Mouse (Mus musculus) neural tube, embryonic 11.5 days (tissue): ENCODE data around the gene Hectd1. TPM values are rescaled to one million over a fixed set of nuclear protein-coding genes. Genes with fewer than 3 reads are reported as not detected.

Source experiments
- ATAC-seq: fragments of 200-750 bp; cut with Nextera tagmentation; 2 replicates; pipeline ENCODE4 v1.8.0; 2017; ENCODE audit warnings: moderate number of reproducible peaks, mild to moderate bottlenecking, moderate TSS enrichment, moderate library complexity; ENCODE audit not compliant: insufficient read depth, low FRiP score, low TSS enrichment
- DNase-seq: peaks from one replicate; pipeline ENCODE4 v3.0.0-alpha.2; 2015; ENCODE audit warnings: low spot score
- H3K27ac ChIP-seq: fragments of 300-500 bp; sonication (generic); 2 replicates; pipeline ENCODE4 v1.5.1; 2014; ENCODE audit warnings: low read depth, mild to moderate bottlenecking, low read length
- H3K27me3 ChIP-seq: fragments of 300-500 bp; sonication (generic); 2 replicates; pipeline ENCODE4 v1.6.1; 2014; ENCODE audit warnings: mild to moderate bottlenecking, low read length, mixed read lengths; ENCODE audit not compliant: control insufficient read depth, insufficient read depth
- H3K36me3 ChIP-seq: fragments of 300-500 bp; sonication (generic); 2 replicates; pipeline ENCODE4 v1.6.1; 2014; ENCODE audit warnings: mild to moderate bottlenecking, low read length, moderate library complexity, mixed read lengths; ENCODE audit not compliant: control insufficient read depth, insufficient read depth
- H3K4me1 ChIP-seq: fragments of 300-500 bp; sonication (generic); 2 replicates; pipeline ENCODE4 v1.6.1; 2014; ENCODE audit warnings: low read length, mixed read lengths; ENCODE audit not compliant: control insufficient read depth, insufficient read depth
- H3K4me2 ChIP-seq: fragments of 300-500 bp; sonication (generic); 2 replicates; pipeline ENCODE4 v1.6.1; 2014; ENCODE audit warnings: low read depth, mild to moderate bottlenecking, moderate library complexity
- H3K4me3 ChIP-seq: fragments of 300-500 bp; sonication (generic); 2 replicates; pipeline ENCODE4 v1.5.1; 2014; ENCODE audit warnings: low read depth, low read length
- H3K9ac ChIP-seq: fragments of 300-500 bp; sonication (generic); 2 replicates; pipeline ENCODE4 v1.6.1; 2014; ENCODE audit warnings: mild to moderate bottlenecking, low read length
- H3K9me3 ChIP-seq: fragments of 300-500 bp; sonication (generic); 2 replicates; pipeline ENCODE4 v1.6.1; 2016; ENCODE audit warnings: low read length; ENCODE audit not compliant: control insufficient read depth
- WGBS: fragments of 180-500 bp; shearing (Covaris S2); extraction: QIAGEN DNeasy Blood & Tissue Kit; methylation state at CpG from one replicate; pipeline ENCODE4 v1.1.7; 2014; 5-methylcytosine and 5-hydroxymethylcytosine counted together
- polyA plus RNA-seq: library from polyadenylated mRNA; unstranded; fragments of >200 nt; fragmentation: Nextera tagmentation; extraction: Ambion mirVana; gene quantifications from 2 replicates; pipeline ENCODE4 v1.2.1, GENCODE M21; 2014

Gene Hectd1
- polyA plus RNA-seq, 1 experiment from 2014 or later = 36.4 TPM

- Histone ChIP-seq H3K4me1 (peaks cover 11% of the 10 kb centered on the region), H3K9ac (no peak overlapping the region), H3K4me3 (no peak overlapping the region), H3K27me3 (no peaks in the 10 kb centered on the region), H3K27ac (no peak overlapping the region), H3K36me3 (no peaks in the 10 kb centered on the region), H3K4me2 (no peak overlapping the region), H3K9me3 (no peaks in the 10 kb centered on the region)
- DNase-seq (no peak), ATAC-seq (no peak)
- WGBS = 92% methylated on average over 14 of the region's 14 CpGs
Observed at GRCm38 (mm10) chr12:51863116-51864002, 34.0 kb upstream of the Hectd1 start.

- Histone ChIP-seq H3K9me3 (no peaks in the 10 kb centered on the region), H3K4me2 (no peak overlapping the region), H3K4me3 (no peak overlapping the region), H3K27me3 (no peaks in the 10 kb centered on the region), H3K4me1 (no peaks in the 10 kb centered on the region), H3K27ac (no peak overlapping the region), H3K36me3 (no peaks in the 10 kb centered on the region), H3K9ac (no peak overlapping the region)
- DNase-seq (no peak), ATAC-seq (no peak)
- 63% methylated on average over 13 of the region's 13 CpGs for WGBS
Observed at GRCm38 (mm10) chr12:51858134-51859028, 29.0 kb upstream of the Hectd1 start.

- H3K4me1 ChIP-seq = no peaks in the 10 kb centered on the region
- 91% methylated on average over 8 of the region's 8 CpGs for WGBS
- no peak overlapping the region for H3K4me2 ChIP-seq
- ATAC-seq (no peak), DNase-seq (no peak)
- no peak overlapping the region for H3K4me3 ChIP-seq
- H3K27ac ChIP-seq = no peak overlapping the region
- no peaks in the 10 kb centered on the region for H3K9me3 ChIP-seq
- H3K9ac ChIP-seq = no peak overlapping the region
- H3K27me3 ChIP-seq = no peaks in the 10 kb centered on the region
- H3K36me3 ChIP-seq = no peaks in the 10 kb centered on the region
Observed at GRCm38 (mm10) chr12:51856768-51857295, 27.5 kb upstream of the Hectd1 start.

GRCm38 (mm10) chr12:51855872-51856271 is 26.5 kb upstream of the Hectd1 start:
- H3K4me3 ChIP-seq = no peak overlapping the region
- no peak overlapping the region for H3K4me2 ChIP-seq
- no peaks in the 10 kb centered on the region for H3K9me3 ChIP-seq
- H3K9ac ChIP-seq = no peak overlapping the region
- H3K27me3 ChIP-seq = no peaks in the 10 kb centered on the region
- WGBS = 94% methylated on average over 2 of the region's 2 CpGs
- DNase-seq = no peak
- H3K27ac ChIP-seq = no peak overlapping the region
- H3K36me3 ChIP-seq = no peaks in the 10 kb centered on the region
- no peaks in the 10 kb centered on the region for H3K4me1 ChIP-seq
- ATAC-seq = no peak

GRCm38 (mm10) chr12:51855453-51855852 is 26.1 kb upstream of the Hectd1 start:
- WGBS = 86% methylated on average over 6 of the region's 7 CpGs
- Histone ChIP-seq H3K36me3 (no peaks in the 10 kb centered on the region), H3K27me3 (no peaks in the 10 kb centered on the region), H3K9me3 (no peaks in the 10 kb centered on the region), H3K4me2 (no peak overlapping the region), H3K4me3 (no peak overlapping the region), H3K4me1 (no peaks in the 10 kb centered on the region), H3K27ac (no peak overlapping the region), H3K9ac (no peak overlapping the region)
- DNase-seq (no peak), ATAC-seq (no peak)

GRCm38 (mm10) chr12:51851617-51852016 is 22.3 kb upstream of the Hectd1 start:
- no peak for DNase-seq
- H3K27ac ChIP-seq = no peak overlapping the region
- no peak overlapping the region for H3K9ac ChIP-seq
- H3K36me3 ChIP-seq = no peaks in the 10 kb centered on the region
- no peaks in the 10 kb centered on the region for H3K4me1 ChIP-seq
- H3K4me2 ChIP-seq = no peak overlapping the region
- no peak for ATAC-seq
- H3K9me3 ChIP-seq = no peaks in the 10 kb centered on the region
- no peaks in the 10 kb centered on the region for H3K27me3 ChIP-seq
- no peak overlapping the region for H3K4me3 ChIP-seq
- 90% methylated on average over 4 of the region's 4 CpGs for WGBS

GRCm38 (mm10) chr12:51851155-51851554 is 21.8 kb upstream of the Hectd1 start:
- ATAC-seq (no peak), DNase-seq (no peak)
- H3K4me2 ChIP-seq = no peak overlapping the region
- no peaks in the 10 kb centered on the region for H3K4me1 ChIP-seq
- no peak overlapping the region for H3K27ac ChIP-seq
- no peaks in the 10 kb centered on the region for H3K27me3 ChIP-seq
- no peak overlapping the region for H3K4me3 ChIP-seq
- H3K36me3 ChIP-seq = no peaks in the 10 kb centered on the region
- no peak overlapping the region for H3K9ac ChIP-seq
- H3K9me3 ChIP-seq = no peaks in the 10 kb centered on the region
- WGBS = 92% methylated on average over 3 of the region's 3 CpGs

GRCm38 (mm10) chr12:51850339-51850738 is 21.0 kb upstream of the Hectd1 start:
- Histone ChIP-seq H3K9me3 (no peaks in the 10 kb centered on the region), H3K36me3 (no peaks in the 10 kb centered on the region), H3K27ac (no peak overlapping the region), H3K9ac (no peak overlapping the region), H3K4me1 (no peaks in the 10 kb centered on the region), H3K4me3 (no peak overlapping the region), H3K4me2 (no peak overlapping the region), H3K27me3 (no peaks in the 10 kb centered on the region)
- WGBS = 87% methylated on average over 4 of the region's 4 CpGs
- DNase-seq (no peak), ATAC-seq (no peak)
